Mouse (Mus musculus): Measurements from ENCODE around the gene Slc26a11.

GRCm38 (mm10) chr11:119307916-119308315, 47.4 kb upstream of the Slc26a11 start:
- TF ChIP-seq POLR2A (IDR thresholded peaks at IDR 0.05; ENCODE audit: insufficient read depth, low read length) (no peak), CTCF (IDR thresholded peaks at IDR 0.05; ENCODE audit: low read depth, low read length) (no peak)

Data from ES-Bruce4 (cell line).